Mouse (Mus musculus): Measurements from ENCODE around the gene Fam83g. TPM values are rescaled to one million over a fixed set of nuclear protein-coding genes. Genes with fewer than 3 reads are reported as not detected.
"Not testable (repeated sequence)": the region's sequence is repeated elsewhere in the genome, so short reads cannot be mapped to it uniquely, and the experiment has no call there.

The Fam83g gene
- total RNA-seq (2014; rRNA removed) = 0.60 TPM in 1 of 2 replicates, not detected in the other
- 0.06 and 0.16 TPM in 2 replicates for polyA plus RNA-seq (2015; fragmentation: Nextera tagmentation; extraction: Ambion mirVana)

DNA sequence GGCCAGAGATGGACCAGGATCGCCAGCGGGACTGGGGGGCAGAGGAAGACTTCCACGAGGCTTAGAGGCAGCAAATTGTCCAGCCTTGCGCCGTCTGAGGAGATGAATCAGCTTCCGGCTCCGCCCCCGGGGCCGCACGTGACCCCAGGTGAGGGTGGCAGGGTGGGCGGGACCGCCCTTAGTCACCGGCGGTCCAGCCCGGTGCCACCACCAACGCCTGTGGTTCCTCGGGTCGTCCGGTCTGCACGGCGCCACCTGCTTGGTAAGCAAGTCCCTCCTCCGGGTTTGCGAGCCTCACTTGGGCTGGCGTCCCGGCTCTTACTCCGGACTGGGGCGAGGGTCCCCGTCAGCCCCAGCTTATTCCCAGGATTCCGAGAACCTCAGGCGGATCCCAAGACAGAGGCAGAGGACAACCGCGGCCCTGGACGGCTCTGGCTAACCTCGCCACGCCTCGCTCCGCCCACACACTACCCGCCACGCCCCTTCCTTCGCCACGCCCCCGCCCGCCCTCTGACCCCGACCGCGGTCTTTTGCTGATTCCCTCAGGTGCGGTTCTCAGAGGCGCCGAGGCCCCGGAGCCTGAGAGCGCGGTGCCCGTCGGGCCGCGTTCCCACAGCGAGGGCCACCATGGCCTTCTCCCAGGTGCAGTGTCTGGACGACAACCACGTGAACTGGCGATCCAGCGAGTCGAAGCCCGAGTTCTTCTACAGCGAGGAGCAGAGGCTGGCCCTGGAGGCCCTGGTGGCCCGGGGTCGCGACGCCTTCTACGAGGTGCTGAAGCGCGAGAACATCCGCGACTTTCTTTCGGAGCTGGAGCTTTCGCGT lies at the start of gene Fam83g:
TSS of gene Fam83g (plus strand) at position 185 of the 825 bp plus-strand sequence.
- no peak for TF ChIP-seq CTCF (IDR thresholded peaks at IDR 0.05)
- DNase-seq (ENCODE audit: low spot score) (no peak), ATAC-seq (ENCODE audit: low FRiP score) (no peak)
- 2% methylated on average over 75 of the region's 76 CpGs for WGBS
- no peaks in the 10 kb centered on the region for H3K4me1 ChIP-seq (ENCODE audit: insufficient read depth, low read length)
- H3K4me3 ChIP-seq (ENCODE audit: low read depth, low read length) = peak within 1 kb of the TSS; percentile 15
- H3K9me3 ChIP-seq (ENCODE audit: low read length) = no peaks in the 10 kb centered on the region
- H3K27ac ChIP-seq (ENCODE audit: low read depth, low read length) = no peak within 1 kb of the TSS
- H3K27me3 ChIP-seq (ENCODE audit: insufficient read depth, low read length) = peaks cover 23% of the 10 kb centered on the region
- peak within 1 kb of the TSS; percentile 40 for H3K4me2 ChIP-seq (ENCODE audit: low read depth, low read length, poor library complexity, severe bottlenecking)
- no peaks in the 10 kb centered on the region for H3K36me3 ChIP-seq (ENCODE audit: insufficient read depth, low read length)
- H3K9ac ChIP-seq (replicated peaks; ENCODE audit: low read length, poor library complexity, severe bottlenecking) = no peak within 1 kb of the TSS

DNA sequence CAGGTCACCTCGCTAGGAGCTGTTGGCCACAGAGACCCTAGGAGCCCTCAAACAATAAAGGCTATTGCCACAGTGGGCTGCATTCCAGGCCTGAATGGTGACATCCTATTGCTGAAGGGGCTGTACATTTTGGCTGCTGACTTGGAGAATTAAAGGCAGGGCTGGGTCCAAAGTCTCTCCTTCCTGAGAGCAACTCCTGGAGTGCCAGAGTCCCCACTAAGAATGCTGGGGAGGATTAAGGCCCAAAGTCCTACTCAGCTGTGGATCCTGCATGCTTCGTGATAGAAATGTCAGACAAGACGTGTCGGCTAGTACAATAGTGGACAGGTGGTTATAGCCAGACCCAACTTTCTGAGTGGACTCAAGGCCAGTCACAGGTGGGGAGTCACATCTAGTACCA lies 47.6 kb upstream of the Fam83g start:
- WGBS = 87% methylated on average over 3 of the region's 4 CpGs
- not testable (repeated sequence) for H3K9ac ChIP-seq (replicated peaks; ENCODE audit: low read length, poor library complexity, severe bottlenecking); H3K4me3 ChIP-seq (ENCODE audit: low read depth, low read length); H3K4me2 ChIP-seq (ENCODE audit: low read depth, low read length, poor library complexity, severe bottlenecking); H3K4me1 ChIP-seq (ENCODE audit: insufficient read depth, low read length); H3K36me3 ChIP-seq (ENCODE audit: insufficient read depth, low read length); ATAC-seq (ENCODE audit: low FRiP score); H3K27ac ChIP-seq (ENCODE audit: low read depth, low read length); H3K9me3 ChIP-seq (ENCODE audit: low read length); H3K27me3 ChIP-seq (ENCODE audit: insufficient read depth, low read length); DNase-seq (ENCODE audit: low spot score)

DNA sequence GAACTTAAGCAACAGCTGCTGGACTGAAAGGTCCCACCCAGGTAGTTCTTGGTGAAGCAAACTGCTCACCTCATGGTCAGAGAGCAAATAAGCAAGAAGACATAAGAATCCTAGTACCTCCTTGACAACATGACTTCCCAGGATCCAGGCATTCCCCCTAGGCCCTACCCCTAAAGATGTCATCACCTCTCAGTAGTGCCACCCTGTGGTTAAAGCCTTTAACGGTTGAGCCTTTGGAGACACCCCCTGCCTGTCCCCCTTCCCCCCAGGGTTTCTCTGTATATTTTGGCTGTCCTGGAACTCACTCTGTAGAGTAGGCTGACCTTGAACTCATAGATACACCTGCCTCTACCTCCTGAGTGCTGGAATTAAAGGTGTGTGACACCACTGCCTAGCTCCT lies 46.5 kb upstream of the Fam83g start:
- DNase-seq (ENCODE audit: low spot score) = no peak
- H3K9me3 ChIP-seq (ENCODE audit: low read length) = no peaks in the 10 kb centered on the region
- H3K27ac ChIP-seq (ENCODE audit: low read depth, low read length) = no peak overlapping the region
- TF ChIP-seq CTCF (IDR thresholded peaks at IDR 0.05) = no peak
- 48% methylated on average over 1 of the region's 1 CpGs for WGBS
- H3K9ac ChIP-seq (replicated peaks; ENCODE audit: low read length, poor library complexity, severe bottlenecking) = no peak overlapping the region
- H3K4me2 ChIP-seq (ENCODE audit: low read depth, low read length, poor library complexity, severe bottlenecking) = no peak overlapping the region
- H3K4me1 ChIP-seq (ENCODE audit: insufficient read depth, low read length) = no peaks in the 10 kb centered on the region
- H3K4me3 ChIP-seq (ENCODE audit: low read depth, low read length) = no peak overlapping the region
- no peaks in the 10 kb centered on the region for H3K36me3 ChIP-seq (ENCODE audit: insufficient read depth, low read length)
- no peak for ATAC-seq (ENCODE audit: low FRiP score)
- no peaks in the 10 kb centered on the region for H3K27me3 ChIP-seq (ENCODE audit: insufficient read depth, low read length)

DNA sequence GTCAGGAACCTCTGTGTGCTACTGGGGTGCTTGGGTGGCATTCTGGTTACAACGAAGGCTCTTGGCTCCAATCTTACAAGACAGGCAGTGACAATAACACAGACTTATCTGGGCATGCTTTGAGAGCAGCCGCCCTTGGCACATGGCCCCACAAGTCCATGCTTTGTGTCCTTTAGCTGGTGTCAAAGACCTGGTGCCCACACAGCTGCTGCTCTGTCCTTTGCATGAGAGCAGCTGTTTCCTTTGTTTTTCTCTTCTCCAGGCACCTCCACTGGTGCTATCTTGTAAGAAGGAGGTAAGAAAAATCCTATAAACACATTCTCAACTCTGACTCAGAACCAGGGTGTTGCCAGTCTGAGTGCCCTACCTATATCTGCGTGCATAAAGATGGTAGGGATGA lies 46.0 kb upstream of the Fam83g start:
- Histone ChIP-seq H3K27me3 (ENCODE audit: insufficient read depth, low read length) (no peaks in the 10 kb centered on the region), H3K27ac (ENCODE audit: low read depth, low read length) (no peak overlapping the region), H3K36me3 (ENCODE audit: insufficient read depth, low read length) (no peaks in the 10 kb centered on the region), H3K4me3 (ENCODE audit: low read depth, low read length) (no peak overlapping the region), H3K9ac (replicated peaks; ENCODE audit: low read length, poor library complexity, severe bottlenecking) (no peak overlapping the region), H3K4me1 (ENCODE audit: insufficient read depth, low read length) (no peaks in the 10 kb centered on the region), H3K9me3 (ENCODE audit: low read length) (no peaks in the 10 kb centered on the region), H3K4me2 (ENCODE audit: low read depth, low read length, poor library complexity, severe bottlenecking) (no peak overlapping the region)
- no peak for TF ChIP-seq CTCF (IDR thresholded peaks at IDR 0.05)
- WGBS = 94% methylated on average over 3 of the region's 3 CpGs
- DNase-seq (ENCODE audit: low spot score) = no peak
- ATAC-seq (ENCODE audit: low FRiP score) = no peak

DNA sequence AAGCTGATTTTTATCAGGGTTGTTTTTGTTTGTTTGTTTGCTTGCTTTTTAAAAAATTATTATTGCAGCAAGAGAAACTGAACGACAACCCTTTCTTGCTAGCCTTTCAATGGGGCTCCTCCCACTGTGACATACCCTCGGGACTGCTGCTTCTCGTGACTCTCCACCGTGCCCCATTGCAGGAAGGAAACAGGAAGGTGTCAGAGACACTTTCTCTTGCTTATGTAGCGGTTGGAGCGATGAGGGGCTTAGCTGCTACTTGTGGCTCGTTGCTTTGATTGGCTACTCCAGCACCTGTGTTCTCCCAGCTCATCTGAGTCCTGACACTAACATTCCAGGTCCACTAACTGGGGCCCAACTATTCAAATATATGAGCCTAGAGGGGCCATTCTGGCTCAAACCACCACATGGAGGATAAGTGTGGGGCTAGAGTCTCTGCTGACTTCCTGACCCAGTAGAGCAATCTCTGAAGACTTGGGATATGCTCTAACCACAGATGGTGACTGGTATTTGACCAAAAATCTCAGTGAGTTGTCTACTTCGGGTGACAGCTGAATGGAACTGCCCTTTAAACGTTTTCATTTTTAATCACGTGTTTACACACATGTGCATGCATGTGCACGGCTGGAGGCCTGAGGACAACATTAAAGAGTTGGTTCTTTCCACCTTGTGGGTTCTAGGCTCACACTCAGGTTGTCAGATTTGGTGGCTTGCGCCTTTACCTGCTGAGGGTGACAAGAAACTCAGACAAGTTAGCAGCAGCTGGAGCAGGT lies 44.9 kb upstream of the Fam83g start:
- H3K9ac ChIP-seq (replicated peaks; ENCODE audit: low read length, poor library complexity, severe bottlenecking) = no peak overlapping the region
- no peaks in the 10 kb centered on the region for H3K36me3 ChIP-seq (ENCODE audit: insufficient read depth, low read length)
- no peak overlapping the region for H3K4me3 ChIP-seq (ENCODE audit: low read depth, low read length)
- ATAC-seq (ENCODE audit: low FRiP score) = no peak
- H3K27me3 ChIP-seq (ENCODE audit: insufficient read depth, low read length) = no peaks in the 10 kb centered on the region
- H3K9me3 ChIP-seq (ENCODE audit: low read length) = no peaks in the 10 kb centered on the region
- H3K27ac ChIP-seq (ENCODE audit: low read depth, low read length) = no peak overlapping the region
- no peak overlapping the region for H3K4me2 ChIP-seq (ENCODE audit: low read depth, low read length, poor library complexity, severe bottlenecking)
- no peak for TF ChIP-seq CTCF (IDR thresholded peaks at IDR 0.05)
- whole genome bisulfite sequencing = 80% methylated on average over 12 of the region's 12 CpGs
- no peaks in the 10 kb centered on the region for H3K4me1 ChIP-seq (ENCODE audit: insufficient read depth, low read length)
- no peak for DNase-seq (ENCODE audit: low spot score)

Measured in midbrain, postnatal 0 days (tissue).